ENCODE assay signal across 17 mouse cellular contexts in genomic region chr3:66698083-66698482, GRCm38 (mm10).
DNase-seq lines count a peak whose midpoint lies in the region; ATAC-seq lines count a peak whose summit lies in the region.
"Had no signal": no experiment of that assay in that cellular context is flagged by ENCODE, and none has a peak within 500 bp of the region (broad histone marks: within the 10 kb centered on the region; RNA-seq: fewer than 3 reads in every experiment).

No protein-coding gene starts in this region.

- ATAC-seq in megakaryocyte-erythroid progenitor cell, adult 5-6 weeks (replicated peaks; ENCODE audit: low FRiP score, low TSS enrichment, poor library complexity, severe bottlenecking), result no peak
- ATAC-seq: forebrain, embryonic 13.5 days had no signal

- DNase-seq in frontal cortex, adult 2 months (ENCODE audit: extremely low spot score in 1 of 2, low spot score in 1 of 2), result peak; percentile 16 to 52
- no peak for DNase-seq in frontal cortex, postnatal 14 days (ENCODE audit: low spot score in 2 of 2)
- peak; percentile 5 for DNase-seq in heart, postnatal 4 days
- no peak for DNase-seq in heart, adult 9 months (ENCODE audit: low spot score in 2 of 2)
- DNase-seq in right cerebral cortex, postnatal 10 days (ENCODE audit: low spot score in 2 of 2), result peak; percentile 24 to 53
- no peak for DNase-seq in right cerebral cortex, postnatal 4 days
- DNase-seq in kidney, adult 8-10 months, result no peak
- DNase-seq: B cell, adult 2 months; cerebellum, adult 2 months; cerebellum, postnatal 36 days; gastrocnemius, postnatal 10 days; kidney, adult 18-20 months; kidney, postnatal 10 days; layer of hippocampus, postnatal 36 days; thymus, adult 18-20 months had no signal

Comparison
In these comparisons a context has a peak if more than half of its experiments do, and no peak if none do; other contexts are left out.
1. DNase-seq: peak in frontal cortex, adult 2 months (2 of 2), heart, postnatal 4 days (single experiment) and right cerebral cortex, postnatal 10 days (2 of 2); none in frontal cortex, postnatal 14 days (0 of 2), heart, adult 9 months (0 of 2), right cerebral cortex, postnatal 4 days (single experiment) and kidney, adult 8-10 months (0 of 2).